Mouse (Mus musculus) limb, embryonic 14.5 days (tissue): ENCODE measurements at regions not wholly inside any gene's neighbourhood (a gene's known extent, or its start where the extent isn't known, plus 50 kb on each side); places are given as distances from the start of the nearest gene placed in this dataset.

Source experiments
- ATAC-seq: fragments of 200-750 bp; cut with Nextera tagmentation; 2 replicates; pipeline ENCODE4 v1.8.0; 2017; ENCODE audit warnings: low read depth, moderate number of reproducible peaks, moderate TSS enrichment; ENCODE audit not compliant: low FRiP score
- DNase-seq: peaks from one replicate; pipeline ENCODE4 v3.0.0-alpha.2; 2015; ENCODE audit warnings: low spot score
- H3K27ac ChIP-seq: fragments of 300-500 bp; sonication (generic); replicated peaks from 2 replicates; pipeline ENCODE4 v1.5.1; 2014; ENCODE audit warnings: low read depth, mild to moderate bottlenecking, low read length, moderate library complexity, mixed read lengths
- H3K27me3 ChIP-seq: fragments of 300-500 bp; sonication (generic); 2 replicates; pipeline ENCODE4 v1.6.1; 2014; ENCODE audit warnings: low read length, mixed read lengths; ENCODE audit not compliant: control insufficient read depth, insufficient read depth
- H3K36me3 ChIP-seq: fragments of 300-500 bp; sonication (generic); 2 replicates; pipeline ENCODE4 v1.6.1; 2014; ENCODE audit warnings: mild to moderate bottlenecking, low read length, moderate library complexity, mixed read lengths; ENCODE audit not compliant: control insufficient read depth, insufficient read depth
- H3K4me1 ChIP-seq: fragments of 300-500 bp; sonication (generic); 2 replicates; pipeline ENCODE4 v1.6.1; 2014; ENCODE audit warnings: antibody characterized with exemption, low read length, mixed read lengths; ENCODE audit not compliant: control insufficient read depth, insufficient read depth
- H3K4me2 ChIP-seq: fragments of 300-500 bp; sonication (generic); replicated peaks from 2 replicates; pipeline ENCODE4 v1.6.1; 2014; ENCODE audit warnings: low read depth, mild to moderate bottlenecking, low read length, moderate library complexity; ENCODE audit not compliant: severe bottlenecking
- H3K4me3 ChIP-seq: fragments of 300-500 bp; sonication (generic); replicated peaks from 2 replicates; pipeline ENCODE4 v1.5.1; 2014; ENCODE audit warnings: low read length
- H3K9ac ChIP-seq: fragments of 300-500 bp; sonication (generic); 2 replicates; pipeline ENCODE4 v1.6.1; 2014; ENCODE audit warnings: mild to moderate bottlenecking, low read depth, low read length, moderate library complexity; ENCODE audit not compliant: severe bottlenecking
- H3K9me3 ChIP-seq: fragments of 300-500 bp; sonication (generic); 2 replicates; pipeline ENCODE4 v1.6.1; 2016; ENCODE audit warnings: low read length; ENCODE audit not compliant: control insufficient read depth
- POLR2A ChIP-seq: fragments of 200-500 bp; IDR thresholded peaks from 2 replicates; pipeline ENCODE4 v1.8.0; 2012; ENCODE audit warnings: inconsistent platforms, mild to moderate bottlenecking, moderate library complexity, borderline replicate concordance; ENCODE audit not compliant: insufficient read depth, insufficient read length; ENCODE audit errors: extremely low read depth
- WGBS: fragments of 180-500 bp; shearing (Covaris S2); extraction: QIAGEN DNeasy Blood & Tissue Kit; methylation state at CpG from one replicate; pipeline ENCODE4 v1.1.7; 2014; 5-methylcytosine and 5-hydroxymethylcytosine counted together

GRCm38 (mm10) chr11:113188263-113188920, 406.4 kb downstream of the Sox9 start:
- H3K36me3 ChIP-seq: no peaks in the 10 kb centered on the region
- H3K27me3 ChIP-seq: no peaks in the 10 kb centered on the region
- no peak overlapping the region for H3K4me2 ChIP-seq
- DNase-seq (no peak), ATAC-seq (peak; percentile 58; the same call in 1 of the 2 replicates)
- no peak for TF ChIP-seq POLR2A
- no peaks in the 10 kb centered on the region for H3K9me3 ChIP-seq
- no peak overlapping the region for H3K9ac ChIP-seq
- peak overlapping the region; percentile 52 for H3K27ac ChIP-seq
- WGBS: 32% methylated on average over 4 of the region's 4 CpGs
- no peak overlapping the region for H3K4me3 ChIP-seq
- H3K4me1 ChIP-seq: peaks cover 43% of the 10 kb centered on the region

GRCm38 (mm10) chr11:113190006-113190405, 408.0 kb downstream of the Sox9 start:
- no peak for ATAC-seq
- no peak for DNase-seq
- no peak for TF ChIP-seq POLR2A
- Histone ChIP-seq H3K4me1 (peaks cover 40% of the 10 kb centered on the region), H3K9ac (no peak overlapping the region), H3K9me3 (no peaks in the 10 kb centered on the region), H3K4me3 (no peak overlapping the region), H3K4me2 (no peak overlapping the region), H3K27me3 (no peaks in the 10 kb centered on the region), H3K36me3 (no peaks in the 10 kb centered on the region), H3K27ac (no peak overlapping the region)
- WGBS: 71% methylated on average over 6 of the region's 6 CpGs

GRCm38 (mm10) chr11:113190520-113190919, 408.5 kb downstream of the Sox9 start:
- H3K4me3 ChIP-seq: no peak overlapping the region
- DNase-seq: no peak
- ATAC-seq: no peak
- no peaks in the 10 kb centered on the region for H3K9me3 ChIP-seq
- H3K36me3 ChIP-seq: no peaks in the 10 kb centered on the region
- no peak for TF ChIP-seq POLR2A
- H3K4me1 ChIP-seq: peaks cover 39% of the 10 kb centered on the region
- no peak overlapping the region for H3K27ac ChIP-seq
- H3K9ac ChIP-seq: no peak overlapping the region
- no peak overlapping the region for H3K4me2 ChIP-seq
- WGBS: 84% methylated on average over 4 of the region's 4 CpGs
- no peaks in the 10 kb centered on the region for H3K27me3 ChIP-seq

GRCm38 (mm10) chr11:113191006-113191405, 409.0 kb downstream of the Sox9 start:
- WGBS: 92% methylated on average over 7 of the region's 7 CpGs
- no peak for DNase-seq
- no peak overlapping the region for H3K9ac ChIP-seq
- no peak for ATAC-seq
- no peaks in the 10 kb centered on the region for H3K36me3 ChIP-seq
- H3K27ac ChIP-seq: no peak overlapping the region
- no peaks in the 10 kb centered on the region for H3K27me3 ChIP-seq
- no peak for TF ChIP-seq POLR2A
- H3K9me3 ChIP-seq: no peaks in the 10 kb centered on the region
- H3K4me1 ChIP-seq: peaks cover 39% of the 10 kb centered on the region
- H3K4me3 ChIP-seq: no peak overlapping the region
- H3K4me2 ChIP-seq: no peak overlapping the region

- Histone ChIP-seq H3K9me3 (no peaks in the 10 kb centered on the region), H3K36me3 (no peaks in the 10 kb centered on the region), H3K4me2 (no peak overlapping the region), H3K4me1 (peaks cover 39% of the 10 kb centered on the region), H3K9ac (no peak overlapping the region), H3K4me3 (no peak overlapping the region), H3K27me3 (no peaks in the 10 kb centered on the region), H3K27ac (no peak overlapping the region)
- TF ChIP-seq POLR2A: no peak
- ATAC-seq (no peak), DNase-seq (no peak)
- WGBS: 56% methylated on average over 22 of the region's 22 CpGs
Observed at GRCm38 (mm10) chr11:113192086-113192856, 410.2 kb downstream of the Sox9 start.
